Mouse (Mus musculus) ES-CJ7 (cell line): ENCODE results near the gene Mcm7.
"Not testable (repeated sequence)": the region's sequence is repeated elsewhere in the genome, so short reads cannot be mapped to it uniquely, and the experiment has no call there.

Experiments used
- DNase-seq: peaks from one replicate; pipeline ENCODE4 v3.0.0; 2011; ENCODE audit warnings: low read depth, low spot score

Mcm7 gene

DNA sequence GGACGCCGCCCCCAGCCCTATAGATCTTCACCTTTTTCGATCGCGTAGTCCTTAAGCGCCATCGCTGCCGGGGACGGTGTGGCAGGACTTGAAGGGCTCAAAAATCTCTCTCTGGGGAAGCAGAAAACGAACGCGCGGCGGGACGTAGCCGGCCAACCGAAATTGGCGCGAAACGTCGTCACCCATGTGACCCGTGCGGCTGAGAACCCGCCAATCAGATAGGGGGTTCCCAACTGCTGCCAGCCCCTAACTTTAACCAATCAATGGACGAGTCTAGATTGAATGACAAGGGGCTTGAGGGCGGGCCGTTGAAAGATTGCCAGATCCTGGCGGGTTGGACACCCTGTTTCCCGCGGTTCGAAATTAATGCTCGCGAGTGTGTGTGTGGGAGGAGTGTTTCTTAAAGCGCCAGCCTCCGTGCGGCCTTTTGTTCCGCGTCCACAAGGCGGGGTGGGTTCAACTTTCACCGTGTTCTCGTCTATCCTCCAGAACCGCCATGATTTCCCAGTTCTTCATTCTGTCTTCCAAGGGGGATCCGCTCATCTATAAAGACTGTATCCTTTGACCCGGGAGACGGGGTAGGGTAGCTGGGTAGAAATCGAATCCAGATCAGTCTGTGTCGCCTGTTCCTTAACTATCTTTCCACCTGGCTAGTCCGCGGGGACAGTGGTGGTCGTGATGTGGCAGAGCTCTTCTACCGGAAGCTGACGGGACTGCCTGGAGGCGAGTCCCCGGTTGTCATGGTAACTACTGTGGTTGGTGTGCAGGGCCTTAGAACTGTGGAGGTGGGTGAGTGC is at the start of gene Mcm7, which contains the start of gene Ap4m1:
Gene Mcm7, minus strand, starts transcription at position 728 of the 797 bp plus-strand sequence.
Gene Ap4m1, plus strand, starts transcription at position 308 of the 797 bp plus-strand sequence.
- DNase-seq: peak; percentile 98

DNA sequence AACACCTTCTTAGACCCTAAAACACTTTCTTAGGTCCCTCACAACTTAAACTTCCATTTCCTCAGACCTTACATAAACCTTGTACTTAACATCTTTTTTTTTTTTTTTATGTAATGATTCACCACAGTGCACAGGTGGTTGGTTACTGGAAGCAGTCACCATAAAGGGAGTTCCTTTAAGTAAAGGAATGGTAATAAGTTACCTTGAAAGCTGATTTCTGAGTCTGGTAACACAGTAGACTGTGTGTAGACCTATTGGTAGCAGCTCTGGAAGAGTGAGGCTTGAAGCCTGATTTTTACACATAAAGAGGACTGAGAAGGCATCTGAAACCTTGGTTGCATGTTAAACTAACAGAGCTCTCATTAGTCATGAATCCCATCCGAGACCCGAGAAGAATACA is 47.6 kb upstream of the Mcm7 start:
- no peak for DNase-seq

DNA sequence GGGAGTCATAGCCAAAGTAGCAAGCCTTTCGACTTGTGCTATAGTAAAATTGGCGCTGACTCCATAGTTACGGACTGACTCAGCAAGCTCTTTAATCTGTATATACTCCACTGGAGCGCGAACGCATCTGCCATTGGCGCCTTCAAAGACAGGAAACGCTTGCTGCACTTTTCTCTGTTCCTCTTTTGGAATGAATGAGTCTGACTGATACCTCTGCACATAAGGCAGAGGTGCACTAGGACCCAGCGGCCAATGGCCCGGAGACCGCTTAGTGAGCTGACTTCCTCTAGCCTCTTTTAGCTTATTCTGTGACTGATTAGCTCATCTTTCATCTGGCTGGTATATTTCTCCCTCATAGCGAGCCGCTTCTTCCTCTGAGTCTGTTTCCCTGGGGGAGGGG is 44.4 kb upstream of the Mcm7 start:
- DNase-seq: not testable (repeated sequence)

DNA sequence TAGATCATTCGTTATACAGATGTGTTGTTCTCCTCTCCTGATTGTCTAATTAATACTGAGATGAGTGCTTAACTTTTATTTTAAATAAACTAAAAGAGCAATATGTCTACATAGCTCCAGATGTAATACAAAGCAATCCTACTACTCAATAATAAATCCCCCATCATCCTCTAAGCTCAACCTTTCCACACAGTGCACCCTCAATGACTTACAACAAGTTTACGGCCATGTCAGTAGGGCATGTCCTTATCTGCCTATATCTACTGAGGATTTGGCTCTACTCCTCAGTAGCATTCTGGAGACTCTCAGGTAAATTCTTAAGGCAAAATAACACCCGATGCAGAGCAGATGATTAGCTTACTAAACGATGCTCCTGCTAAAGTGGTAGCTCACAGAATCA is 35.7 kb upstream of the Mcm7 start:
- DNase-seq: no peak

DNA sequence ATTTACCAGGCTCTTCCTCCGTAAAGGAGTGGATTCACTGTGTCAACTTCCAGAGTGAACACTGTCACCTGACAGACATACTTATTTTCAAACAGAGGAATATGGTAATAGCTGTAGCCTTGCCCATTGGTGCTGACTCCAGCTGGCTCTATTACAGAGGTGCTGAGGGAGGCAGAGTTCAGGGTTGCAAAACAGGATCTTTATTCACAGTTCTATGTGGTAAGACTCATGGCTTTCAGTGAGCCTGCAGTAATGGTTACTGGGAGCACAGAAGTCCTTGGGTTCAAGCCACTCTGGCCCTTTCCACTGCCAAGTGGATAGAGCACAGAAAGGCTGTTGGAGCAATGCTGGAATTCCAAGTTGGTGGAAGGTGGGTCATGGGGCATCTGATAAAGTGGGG is 35.0 kb upstream of the Mcm7 start:
- DNase-seq: no peak

DNA sequence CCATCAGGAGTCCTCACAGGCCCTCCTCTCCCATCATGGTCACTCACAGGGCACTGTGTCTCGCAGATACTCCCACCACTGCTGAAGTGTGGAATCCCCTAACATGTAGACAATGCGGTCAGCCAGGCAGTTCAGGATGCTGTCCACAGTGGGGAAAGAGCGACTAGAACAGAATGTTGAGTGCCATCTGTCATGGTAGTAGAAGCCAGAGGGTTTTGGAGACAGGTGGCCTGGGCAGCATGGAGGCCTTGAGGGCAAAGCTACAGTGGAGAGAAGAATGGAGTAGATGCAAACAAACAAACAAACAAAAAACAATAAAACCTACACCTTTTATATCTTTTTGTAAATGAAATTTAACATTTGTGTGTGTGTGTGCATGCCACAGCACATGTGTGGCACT is 29.9 kb upstream of the Mcm7 start:
- no peak for DNase-seq

DNA sequence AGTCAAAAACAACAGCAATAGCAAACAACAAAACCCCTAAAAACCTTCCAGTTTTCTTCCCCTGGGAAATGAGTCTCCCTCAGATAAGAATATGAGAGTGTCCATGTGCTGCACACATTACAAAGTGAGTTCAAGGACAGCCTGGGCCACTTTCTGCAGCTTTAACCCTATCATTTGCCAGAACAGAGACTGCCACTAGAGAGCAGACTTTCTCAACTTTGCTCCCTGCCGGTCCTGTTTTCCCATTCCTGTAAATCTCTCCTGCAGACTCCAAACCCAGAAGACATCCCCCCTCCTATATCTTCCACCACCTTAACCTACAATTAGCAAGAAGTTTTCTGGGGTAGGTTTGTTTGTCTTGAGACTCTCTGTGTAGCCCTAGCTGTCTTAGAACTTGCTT is 27.4 kb upstream of the Mcm7 start:
- peak; percentile 55 for DNase-seq

DNA sequence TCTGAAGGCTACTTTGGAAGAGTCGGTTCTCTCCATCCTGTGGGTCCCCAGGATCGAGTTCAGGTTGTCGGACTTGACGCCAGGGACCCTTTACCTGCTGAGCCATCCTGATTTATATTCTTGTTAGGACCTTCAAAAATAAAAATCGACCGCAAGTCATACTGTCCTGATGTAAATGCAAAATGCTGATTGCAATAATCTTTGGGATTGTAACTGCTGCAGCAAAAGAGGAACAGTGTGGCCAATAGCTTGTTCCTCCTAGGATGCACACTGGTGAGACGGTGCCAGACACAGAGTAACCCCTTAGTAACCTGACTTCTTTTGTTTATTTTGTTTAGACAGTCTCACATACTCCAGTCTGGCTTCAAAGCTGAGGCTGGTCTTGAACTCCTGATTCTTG is 23.2 kb upstream of the Mcm7 start:
- no peak for DNase-seq

DNA sequence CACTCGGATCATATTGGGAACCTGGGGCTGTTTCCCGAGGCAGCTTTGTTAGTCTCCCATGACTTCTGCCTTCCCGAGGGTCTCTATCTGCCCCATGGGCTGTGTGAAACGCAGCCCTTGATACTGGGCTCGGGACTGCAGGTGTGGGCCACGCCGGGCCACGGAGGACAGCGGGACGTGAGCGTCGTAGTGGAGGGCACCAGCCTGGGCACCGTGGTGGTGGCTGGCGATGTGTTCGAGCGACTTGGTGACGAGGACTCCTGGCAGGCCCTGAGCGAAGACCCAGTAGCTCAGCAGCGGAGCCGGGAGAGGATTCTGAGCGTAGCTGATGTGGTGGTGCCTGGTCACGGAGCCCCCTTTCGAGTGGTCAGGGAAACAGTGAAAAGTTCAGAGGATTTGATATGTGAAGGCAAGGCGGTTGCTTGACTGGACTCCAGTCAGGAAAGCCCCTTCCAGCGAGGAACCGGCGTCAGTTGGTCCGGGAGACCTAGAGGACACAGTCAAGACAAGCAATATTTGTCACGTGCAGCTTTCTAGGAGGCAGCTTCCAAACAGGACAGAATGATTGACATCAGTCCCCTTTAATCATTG is 22.6 kb upstream of the Mcm7 start:
- no peak for DNase-seq

DNA sequence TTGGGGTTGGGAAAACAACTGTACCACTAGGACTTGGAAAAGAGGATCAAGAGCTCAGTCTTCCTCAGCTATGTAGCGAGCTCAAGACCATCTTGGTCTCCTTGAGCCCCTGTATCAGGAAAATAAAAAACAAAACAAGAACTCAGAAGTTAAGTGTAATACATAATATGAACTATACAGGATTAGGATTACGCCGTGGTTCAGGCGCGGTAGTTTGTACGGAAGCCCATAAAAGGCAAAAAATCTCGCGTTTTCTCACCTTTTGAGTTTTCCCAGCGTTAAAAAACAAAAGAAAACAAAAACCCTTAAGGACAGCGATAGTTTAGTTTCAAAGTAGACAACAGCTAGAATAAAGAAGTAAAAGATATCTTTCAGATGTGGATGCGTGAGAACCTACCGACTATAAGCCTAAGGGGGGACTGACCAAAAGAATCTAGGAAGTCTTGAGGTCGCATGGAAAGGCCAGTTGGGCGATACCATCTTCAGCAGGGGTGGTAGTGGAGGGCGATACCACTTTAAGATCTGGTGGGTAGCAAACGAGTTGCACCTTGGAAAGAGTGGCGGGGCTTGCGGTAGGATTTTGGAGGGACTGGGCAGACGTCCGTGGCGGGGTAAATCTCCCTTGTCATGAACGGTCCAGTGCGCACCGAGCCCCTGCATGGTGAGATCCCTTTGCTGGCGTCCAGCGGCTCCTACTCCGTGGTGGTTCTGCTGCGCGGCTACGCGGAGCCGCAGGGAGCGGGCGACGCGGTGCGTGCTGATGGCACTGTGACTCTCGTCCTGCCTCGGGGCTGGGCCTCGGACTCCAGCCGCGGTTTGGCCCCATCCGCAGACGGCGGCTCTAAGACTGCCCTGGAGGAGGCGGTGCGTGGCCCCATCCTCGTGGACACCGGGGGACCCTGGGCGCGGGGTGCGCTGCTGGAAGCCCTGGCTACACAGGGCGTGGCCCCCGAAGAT is 21.8 kb upstream of the Mcm7 start, which contains the start of gene Mblac1:
Gene Mblac1, plus strand, starts transcription at position 544 of the 957 bp plus-strand sequence.
- peak; percentile 95 for DNase-seq

DNA sequence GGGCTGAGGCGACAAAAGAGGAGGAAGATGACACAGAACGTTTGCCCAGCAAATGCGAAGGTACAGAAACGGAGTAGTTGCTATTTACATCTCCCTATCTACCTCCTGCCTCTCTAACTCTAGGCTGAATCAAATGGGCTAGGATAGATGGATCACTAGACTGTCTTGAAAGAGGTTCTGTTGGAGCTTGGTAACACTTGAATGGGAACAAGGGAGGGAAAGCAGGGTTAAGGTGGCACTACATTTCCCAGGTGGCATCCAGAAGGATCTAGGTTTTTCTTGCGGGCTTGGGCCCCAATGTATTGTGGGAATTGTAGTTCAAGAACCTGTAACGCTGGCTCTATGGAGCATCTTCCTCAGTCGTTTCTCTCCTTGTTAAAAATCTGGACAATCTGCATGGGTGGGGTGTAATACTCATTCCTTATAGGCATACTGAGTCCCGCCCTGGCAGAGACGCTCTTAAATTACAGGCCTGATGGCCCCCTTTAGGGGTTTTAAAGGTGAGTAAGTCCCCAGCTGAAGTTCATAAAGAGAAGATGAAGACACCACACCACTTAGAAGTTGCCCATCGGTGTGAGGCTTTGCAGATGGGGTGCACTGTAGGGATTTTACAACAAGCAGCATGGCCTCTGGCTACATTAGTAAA is 15.6 kb upstream of the Mcm7 start:
- peak; percentile 90 for DNase-seq

DNA sequence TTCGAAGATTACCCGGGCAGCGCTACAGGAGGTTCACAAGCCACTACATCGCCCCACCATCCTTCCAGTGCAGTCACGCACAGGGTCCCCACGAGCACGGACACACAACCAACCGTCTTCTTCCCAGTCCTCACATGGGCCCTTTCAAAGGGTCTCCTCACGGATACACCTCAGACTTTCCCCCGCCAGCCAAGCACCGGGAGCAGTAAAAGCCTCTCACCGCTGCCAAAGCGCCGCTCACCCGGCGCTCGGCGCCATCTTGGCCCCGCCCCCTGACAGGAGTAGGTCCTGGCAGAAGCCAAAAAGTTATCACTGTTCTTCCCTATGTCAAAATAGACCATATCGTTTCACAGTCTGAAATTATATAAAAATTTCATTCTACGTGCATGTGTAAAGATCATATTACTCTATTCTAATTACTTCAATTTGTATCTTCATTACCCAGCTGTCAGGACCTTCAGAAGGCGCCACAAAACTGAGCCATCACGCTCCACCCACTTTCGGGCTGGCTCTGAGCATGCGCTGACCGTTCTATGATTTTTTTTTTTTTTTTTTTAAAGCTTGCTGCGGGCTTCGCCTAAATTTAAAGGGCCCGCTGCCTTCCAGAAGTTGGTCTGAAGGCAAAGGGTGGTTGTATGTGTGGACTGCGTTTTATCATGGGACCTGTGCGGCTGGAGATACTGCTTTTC is 14.9 kb upstream of the Mcm7 start, which contains the start of the genes Taf6 and Cnpy4:
Gene Taf6, minus strand, starts transcription at position 502 of the 689 bp plus-strand sequence.
Gene Cnpy4, plus strand, starts transcription at position 536 of the 689 bp plus-strand sequence.
- DNase-seq: peak; percentile 88

DNA sequence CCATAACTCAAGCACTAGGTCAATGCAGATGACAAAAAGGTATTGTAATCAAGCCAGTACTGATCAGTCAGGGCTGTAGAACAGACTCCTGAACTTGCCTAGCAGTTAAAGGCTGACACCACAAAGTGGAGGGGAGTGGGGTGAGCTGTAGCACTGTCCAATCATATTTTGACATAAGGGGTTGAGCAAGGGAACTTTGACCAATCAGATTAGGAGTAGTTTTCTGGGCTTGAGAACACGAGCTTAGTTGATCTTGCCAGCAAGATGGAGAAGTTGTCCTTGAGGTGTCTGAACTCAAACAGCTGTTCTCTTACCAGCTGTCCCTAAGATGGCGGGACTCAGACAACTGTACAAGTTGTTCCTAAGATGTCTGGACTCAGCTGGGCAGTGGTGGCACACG is 995 bp upstream of the Mcm7 start:
- DNase-seq: peak; percentile 58

DNA sequence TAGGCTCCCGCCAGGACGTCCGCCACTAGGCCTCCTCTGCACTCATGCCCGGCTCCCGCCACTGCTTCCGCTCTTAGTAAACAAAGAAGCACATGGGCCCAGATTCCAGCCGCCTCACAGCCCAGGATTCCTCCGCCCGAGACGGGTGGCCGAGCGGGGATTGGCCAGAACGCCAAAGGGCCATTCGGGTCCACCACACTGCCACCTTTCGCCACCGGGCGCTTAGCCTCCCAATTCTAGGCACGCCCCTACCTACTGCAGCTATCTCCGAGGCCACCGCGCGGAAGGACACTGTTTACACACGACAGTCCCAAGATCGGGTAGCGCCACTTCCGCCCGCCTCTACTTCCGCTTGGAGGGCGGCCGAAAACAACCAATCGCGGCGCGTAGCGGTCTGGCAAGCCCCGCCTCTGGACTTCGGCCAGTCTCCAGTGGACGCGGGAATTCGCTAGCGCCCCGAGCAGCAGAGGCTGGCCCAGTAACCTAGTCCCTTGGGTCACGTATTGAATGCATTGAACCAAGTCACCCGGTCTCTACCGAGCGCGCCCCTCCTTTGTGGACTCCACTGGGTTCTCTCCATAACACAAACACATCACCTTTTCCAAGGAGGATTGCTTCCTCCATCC is 1.2 kb downstream of the Mcm7 start:
- DNase-seq: peak; percentile 97

DNA sequence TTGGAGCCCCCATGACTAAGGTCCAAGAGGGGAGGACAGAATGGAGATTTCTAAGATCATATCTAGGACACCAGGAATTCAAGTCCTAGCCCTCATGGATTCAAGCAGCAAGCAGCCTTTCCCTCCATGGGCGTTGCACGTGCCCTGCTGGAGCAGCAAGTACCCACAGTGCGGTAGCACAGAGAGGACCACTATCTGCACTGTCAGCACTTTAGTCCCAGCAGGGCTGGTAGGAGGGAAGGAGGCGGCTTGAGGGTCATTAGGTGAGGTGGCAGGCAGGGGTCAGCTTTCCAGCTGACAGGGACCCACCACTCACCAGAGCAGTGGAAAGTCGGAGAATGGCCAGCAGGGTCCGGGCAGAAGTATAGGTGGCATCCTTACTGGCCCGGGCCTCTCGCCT is 6.6 kb downstream of the Mcm7 start:
- DNase-seq: no peak

DNA sequence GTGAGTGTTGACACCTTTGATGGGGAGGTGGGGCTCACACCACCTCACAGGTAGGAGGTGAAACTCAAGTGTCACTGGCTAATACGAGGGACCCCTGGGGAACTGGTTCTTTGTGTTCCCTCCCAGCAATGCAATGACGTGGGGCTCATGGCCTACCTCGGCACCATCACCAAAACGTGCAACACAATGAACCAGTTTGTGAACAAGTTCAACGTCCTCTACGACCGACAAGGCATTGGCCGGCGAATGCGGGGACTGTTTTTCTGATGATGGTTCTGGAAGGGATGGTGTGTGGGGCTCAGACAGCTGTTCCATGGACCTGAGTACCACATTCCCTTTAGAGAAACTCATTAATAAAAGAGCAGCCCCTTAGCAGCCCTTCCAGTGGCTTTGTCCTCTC is 8.6 kb downstream of the Mcm7 start:
- no peak for DNase-seq

DNA sequence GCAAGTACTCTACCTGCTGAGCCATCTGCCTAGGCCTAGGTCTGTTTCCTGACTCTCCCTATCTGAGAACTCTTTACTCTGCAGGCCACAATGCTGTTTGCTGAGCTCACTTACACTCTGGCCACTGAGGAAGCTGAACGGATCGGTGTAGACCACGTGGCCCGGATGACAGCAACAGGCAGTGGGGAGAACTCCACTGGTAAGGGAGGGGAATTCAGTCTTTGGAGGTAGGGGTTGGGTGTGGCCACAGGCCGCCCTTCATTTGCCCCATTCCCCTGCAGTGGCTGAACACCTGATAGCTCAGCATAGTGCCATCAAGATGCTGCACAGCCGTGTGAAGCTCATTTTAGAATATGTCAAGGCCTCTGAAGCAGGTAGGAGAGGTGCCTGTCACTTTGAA is 9.2 kb downstream of the Mcm7 start:
- DNase-seq: peak; percentile 80

DNA sequence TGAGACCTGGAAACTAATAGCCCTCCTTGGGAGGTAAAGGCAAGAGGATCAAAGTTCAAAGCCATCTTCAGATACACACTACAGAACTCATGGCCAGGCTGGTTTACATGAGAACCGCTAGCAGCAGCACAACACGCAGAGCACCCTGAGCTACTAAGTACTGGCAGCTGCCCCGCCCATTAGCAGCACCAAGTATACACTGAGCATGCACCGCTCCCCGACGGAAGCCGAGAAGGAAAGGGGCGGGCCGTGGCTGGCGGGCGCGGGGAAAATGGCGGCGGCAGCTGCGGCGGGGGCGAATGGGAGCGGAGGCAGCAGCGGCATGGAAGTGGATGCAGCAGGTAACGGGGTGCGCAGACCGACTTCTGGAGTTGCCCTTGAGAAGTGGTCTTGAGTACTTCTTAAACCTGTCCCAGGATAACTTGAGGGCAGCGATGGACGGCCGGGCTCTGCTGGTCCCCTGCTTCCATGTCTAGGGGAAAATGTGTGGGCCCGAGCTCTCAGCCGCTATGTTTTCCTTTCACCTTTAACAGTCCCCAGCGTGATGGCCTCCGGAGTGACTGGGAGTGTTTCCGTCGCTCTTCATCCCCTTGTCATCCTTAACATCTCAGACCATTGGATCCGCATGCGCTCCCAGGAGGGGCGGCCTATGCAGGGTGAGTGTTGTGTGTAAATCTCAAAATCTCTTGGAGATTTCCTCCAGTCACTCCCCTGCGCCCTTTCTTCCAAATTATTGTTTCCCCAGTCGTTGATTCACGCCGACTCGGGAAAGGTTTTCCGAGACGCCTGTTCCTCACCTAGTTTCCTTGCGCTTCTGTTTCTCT is 11.2 kb downstream of the Mcm7 start, which contains the start of gene Cops6:
Gene Cops6, plus strand, starts transcription at position 230 of the 824 bp plus-strand sequence.
- peak; percentile 95 for DNase-seq

DNA sequence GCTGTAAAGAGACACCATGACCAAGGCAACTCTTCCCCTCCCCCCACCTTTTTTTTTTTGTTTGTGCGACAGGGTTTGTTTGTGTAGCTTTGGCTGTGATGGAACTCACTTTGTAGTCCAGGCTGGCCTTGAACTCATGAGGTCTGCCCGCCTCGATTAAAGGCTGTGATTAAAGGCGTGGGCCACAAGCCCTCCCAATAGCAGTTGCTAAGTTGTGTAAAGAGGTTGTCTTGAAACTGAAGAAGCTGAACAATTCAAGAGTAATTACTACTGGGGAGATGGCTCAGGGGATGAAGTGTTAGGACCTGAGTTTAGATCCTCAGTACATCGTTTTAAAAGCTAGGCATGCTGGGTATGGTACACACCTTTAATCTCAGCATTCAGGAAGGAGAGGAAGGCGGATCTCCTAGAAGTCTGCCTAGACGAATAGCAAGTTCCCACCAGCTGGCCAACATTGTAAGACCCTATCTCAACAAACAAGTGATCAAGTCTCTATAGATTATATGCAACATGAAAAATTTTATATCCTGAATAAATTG is 11.9 kb downstream of the Mcm7 start:
- DNase-seq: peak; percentile 74
